Mouse (Mus musculus) urinary bladder, postnatal 25 days (tissue): ENCODE results near the gene Gm12184.
"Not testable (repeated sequence)": the region's sequence is repeated elsewhere in the genome, so short reads cannot be mapped to it uniquely, and the experiment has no call there.

ENCODE experiments used
- DNase-seq: peaks from one replicate; pipeline ENCODE4 v3.0.0; 2022; ENCODE audit warnings: low spot score

The Gm12184 gene

DNA sequence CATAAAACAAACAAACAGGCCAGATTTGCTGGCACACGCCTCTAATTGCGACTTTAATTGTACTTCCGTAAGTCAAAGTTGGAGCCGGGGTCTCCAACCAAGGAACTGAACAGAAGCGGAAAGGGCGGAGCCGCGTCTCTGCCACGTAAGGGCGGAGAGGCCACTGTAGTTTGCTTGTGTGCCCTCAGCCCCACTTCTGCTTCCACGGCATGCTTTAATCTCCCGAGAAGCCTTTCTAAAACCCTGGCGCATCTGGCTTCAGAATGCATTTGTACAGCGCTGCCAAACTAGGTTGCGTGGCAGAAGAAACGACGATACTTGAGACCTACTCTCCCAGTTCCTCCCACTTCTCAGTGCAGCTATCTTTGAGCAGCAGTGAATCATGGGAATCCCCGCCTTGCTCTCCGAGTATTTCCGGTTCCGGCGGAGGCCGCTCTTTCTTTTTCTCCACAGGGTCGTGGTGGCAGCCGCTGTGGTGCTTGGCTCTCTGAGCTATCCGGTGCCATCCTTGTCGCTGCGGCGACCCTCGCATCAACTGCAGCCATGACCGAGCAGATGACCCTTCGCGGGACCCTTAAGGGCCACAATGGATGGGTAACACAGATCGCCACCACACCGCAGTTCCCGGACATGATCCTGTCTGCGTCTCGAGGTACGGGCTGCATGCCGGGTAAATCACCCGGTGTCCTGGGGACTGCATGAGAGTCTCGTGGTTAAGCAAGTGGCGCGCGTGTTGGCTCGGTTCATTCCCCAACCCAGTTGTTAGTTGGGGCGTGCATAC lies 26.3 kb downstream of the Gm12184 start, which contains the start of gene Rack1:
Gene Rack1 (plus strand): TSS at position 412 of the 781 bp plus-strand sequence.
- DNase-seq = peak; percentile 88

DNA sequence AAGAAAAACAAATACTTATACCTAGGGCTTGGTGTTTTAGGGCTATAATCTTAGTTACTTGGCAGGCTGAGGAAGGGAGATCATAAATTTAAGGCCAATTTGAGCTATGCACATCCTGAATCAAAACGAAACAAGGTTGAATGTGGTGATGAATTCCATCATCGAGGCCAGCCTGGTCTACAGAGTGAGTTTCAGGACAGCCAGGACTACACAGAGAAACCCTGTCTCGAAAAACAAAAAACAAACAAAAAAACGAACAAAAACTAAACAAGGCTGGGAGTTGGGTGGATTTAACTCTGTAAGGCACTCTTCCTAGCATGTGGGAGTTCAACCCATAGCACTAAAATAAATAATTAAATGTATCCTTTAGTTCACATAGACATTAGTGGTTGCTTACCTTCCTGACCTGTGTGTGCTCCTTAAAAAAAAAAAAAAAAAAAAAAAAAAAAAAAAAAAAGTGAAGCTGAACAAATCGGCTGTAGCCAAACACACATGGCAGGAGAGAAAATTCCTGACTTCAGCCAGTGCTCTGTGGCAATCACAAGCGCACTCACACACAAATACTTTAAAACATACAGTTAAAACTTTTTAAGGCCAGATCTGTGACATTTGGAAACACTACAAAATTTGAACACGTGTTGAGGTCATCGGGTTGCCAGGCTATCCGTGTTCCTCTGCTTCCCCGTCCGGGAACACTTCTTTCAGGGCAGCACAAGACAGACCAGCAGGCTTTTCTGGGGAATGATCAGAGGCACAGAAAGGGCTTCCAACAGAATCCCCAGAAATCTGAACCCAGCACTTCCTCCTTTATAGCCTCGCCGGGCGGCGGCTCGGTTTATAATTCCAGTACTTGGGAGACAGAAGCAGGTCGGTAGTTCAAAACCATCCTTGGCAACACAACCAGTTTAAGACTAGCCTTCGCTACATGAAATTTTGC lies 27.2 kb downstream of the Gm12184 start:
- DNase-seq = no peak

DNA sequence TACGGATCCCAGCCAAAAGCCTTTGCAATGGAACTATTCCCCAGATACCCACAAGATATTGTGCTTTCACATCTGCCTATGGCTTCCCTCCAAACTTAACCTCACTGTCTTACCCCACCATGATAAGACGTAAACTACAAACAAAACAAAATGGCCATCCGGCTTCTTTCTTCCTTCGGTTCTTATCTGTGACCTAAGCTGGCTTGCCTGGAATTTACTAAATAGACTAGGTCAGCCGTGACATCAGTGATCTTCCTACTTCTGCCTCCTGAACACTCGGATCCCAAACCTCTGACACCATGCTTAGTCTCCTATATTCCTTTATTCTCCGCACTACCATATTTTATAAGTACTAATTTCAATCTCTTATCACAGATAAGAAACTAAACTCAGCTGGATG lies 28.1 kb downstream of the Gm12184 start:
- DNase-seq = no peak

DNA sequence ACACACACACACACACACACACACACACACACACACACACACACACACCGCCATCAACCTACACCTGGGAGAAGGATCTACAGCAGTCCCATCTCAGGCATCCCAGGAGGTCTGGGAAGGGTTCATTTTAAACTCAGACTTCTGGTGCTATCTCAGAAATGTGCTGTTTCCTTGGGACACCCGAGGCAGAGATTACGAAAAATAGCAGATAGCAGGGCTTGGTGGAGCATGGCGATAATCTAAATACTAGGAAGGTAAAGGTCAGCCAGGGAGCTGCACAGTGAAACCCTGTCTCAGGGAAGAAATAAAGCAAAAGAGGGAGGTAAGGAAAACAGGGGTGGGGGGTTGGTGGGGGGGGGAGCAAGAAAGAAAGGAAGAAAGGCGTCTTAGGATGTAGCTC lies 29.2 kb downstream of the Gm12184 start:
- DNase-seq = no peak

DNA sequence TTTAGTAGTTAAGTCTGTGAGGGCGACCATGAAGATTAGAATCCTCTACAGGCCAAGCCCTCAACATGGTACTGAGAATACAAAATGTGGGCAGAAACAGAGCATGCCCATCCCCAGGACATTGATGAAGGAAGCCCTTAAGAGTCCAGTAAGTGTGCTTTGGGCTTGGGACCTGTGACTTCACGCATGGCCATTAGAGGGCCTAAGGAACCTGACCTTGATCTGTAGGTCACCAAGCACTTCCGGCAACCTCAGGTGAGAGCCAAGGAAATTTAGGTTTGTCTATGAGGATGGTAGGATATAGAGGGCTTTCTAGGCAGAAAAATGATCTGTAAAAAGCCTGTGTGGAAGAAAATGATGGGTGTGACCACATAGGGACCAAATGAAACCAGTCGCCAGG lies 30.2 kb downstream of the Gm12184 start:
- DNase-seq = no peak

DNA sequence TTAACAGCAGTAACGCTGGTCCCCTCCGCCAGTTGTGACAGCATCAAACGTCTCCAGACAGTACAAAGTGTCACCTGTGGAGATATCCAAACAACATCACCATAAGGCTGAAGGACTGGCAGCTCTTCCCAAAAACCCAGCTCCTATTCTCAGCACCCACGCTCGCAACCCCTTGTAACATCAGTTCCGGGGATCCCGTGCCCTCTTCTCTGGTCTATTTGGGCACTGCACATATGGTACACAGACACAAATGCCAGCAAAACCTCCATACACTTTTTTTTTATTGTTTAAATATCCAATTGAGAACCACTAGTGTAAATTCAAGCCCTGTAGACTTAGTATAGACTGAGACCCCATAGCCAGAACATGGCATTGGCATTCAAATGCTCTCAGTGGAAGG lies 31.2 kb downstream of the Gm12184 start:
- DNase-seq = no peak

DNA sequence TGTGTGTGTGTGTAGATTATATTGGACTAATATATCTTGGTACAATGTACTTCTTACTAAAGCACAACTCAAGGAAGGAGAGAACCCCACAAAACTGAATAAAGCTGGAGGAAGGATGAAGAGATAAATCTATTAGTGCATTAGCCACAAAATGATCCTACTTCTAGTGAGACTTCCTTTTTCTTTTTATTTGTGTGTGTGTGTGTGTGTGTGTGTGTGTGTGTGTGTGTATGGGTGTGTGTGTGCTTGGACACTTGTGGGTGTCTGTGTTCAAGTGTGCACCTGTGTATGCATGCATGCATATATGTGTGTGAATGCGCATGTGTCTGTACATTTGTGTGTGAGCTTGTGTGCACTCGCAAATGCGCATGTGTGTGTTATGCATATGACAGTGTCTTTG lies 33.3 kb downstream of the Gm12184 start:
- no peak for DNase-seq

DNA sequence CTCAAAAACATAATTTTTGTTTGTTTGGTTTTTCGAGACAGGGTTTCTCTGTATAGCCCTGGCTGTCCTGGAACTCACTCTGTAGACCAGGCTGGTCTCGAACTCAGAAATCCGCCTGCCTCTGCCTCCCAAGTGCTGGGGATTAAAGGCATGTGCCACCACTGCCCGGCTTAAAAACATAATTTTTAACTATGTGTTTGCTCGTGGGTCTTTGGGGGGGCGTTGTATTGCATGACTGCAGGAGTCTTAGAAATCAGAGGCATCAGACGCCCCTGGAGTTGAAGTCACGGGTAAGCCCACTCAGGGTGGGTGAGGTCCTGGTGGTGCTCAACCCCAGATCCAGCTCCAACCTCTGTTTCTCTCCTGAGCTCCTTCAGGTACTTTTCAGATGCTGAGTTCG lies 34.6 kb downstream of the Gm12184 start:
- DNase-seq = not testable (repeated sequence)

DNA sequence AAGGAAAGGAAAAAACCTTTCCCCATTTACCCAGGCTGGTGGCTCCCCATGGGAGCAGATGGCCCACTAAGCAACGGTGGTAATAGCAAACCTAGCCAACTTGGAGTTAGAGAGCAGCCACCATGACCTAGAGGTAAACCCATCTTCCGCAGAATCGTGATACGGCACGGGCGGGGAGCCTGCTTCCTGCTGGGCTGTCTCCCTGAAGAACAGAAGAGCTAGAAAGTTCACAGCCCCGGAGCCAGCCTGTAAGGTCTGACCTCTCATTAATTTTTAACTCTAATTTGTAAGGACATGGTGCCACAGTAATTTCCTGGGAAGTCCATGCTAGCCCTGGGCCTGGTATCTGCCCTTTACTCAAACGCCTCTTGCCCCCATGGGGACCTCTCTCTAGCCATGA lies 35.5 kb downstream of the Gm12184 start:
- DNase-seq = no peak

DNA sequence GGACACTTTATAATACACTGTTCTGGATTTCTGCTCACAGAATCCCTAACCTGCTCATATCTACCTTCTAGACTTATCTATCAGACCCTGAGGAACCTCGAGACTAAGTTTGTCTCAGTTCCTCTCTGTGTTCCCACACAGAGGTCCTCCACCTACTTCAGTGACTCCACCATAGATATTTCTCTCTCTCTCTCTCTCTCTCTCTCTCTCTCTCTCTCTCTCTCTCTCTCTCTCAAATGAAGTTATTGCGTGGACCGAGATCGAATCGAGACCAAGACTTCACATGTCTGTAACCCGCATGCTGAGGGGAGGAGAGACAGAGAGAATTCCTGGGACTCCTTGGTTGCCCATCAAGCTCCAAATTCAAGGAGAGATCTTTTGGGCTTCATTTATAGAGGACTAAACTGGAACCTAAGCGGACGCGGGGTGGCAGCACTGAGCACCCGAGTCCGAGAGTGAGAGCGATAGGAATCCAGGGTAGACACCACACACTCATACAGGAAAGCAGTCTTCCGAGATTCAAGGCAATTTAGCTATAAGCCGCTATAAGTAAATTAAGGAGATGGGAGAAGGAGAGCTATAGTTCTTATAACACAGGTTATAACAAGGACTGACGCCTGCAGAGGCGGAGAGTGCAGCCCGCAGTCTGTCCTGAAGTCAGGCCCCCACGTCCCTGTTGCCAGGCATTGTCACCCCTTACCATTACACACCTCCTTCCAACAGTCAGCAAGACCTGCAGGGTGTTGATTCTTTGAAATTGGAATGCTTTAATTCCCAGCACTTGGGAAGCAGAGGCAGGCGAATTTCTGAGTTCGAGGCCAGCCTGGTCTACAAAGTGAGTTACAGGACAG lies 36.3 kb downstream of the Gm12184 start:
- DNase-seq = peak; percentile 84

DNA sequence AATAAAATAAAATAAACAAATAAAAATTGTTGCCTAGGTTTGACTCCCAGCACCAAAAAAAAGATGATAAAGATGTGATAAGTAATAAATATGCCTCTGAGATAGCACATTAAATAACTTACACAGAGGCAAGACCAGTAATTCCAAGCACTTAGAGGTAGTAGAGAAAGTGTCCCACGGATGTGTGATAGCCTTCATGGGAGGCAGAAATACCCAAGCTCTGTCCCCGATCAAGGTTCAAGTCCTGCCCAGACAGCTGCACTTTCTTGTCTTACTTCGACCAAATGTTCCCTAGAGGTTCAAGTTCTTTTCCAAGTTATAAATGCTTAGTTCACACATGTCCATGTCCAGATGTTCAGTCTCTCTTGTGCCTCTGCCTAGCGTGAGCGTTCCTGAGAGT lies 37.2 kb downstream of the Gm12184 start:
- DNase-seq = no peak

DNA sequence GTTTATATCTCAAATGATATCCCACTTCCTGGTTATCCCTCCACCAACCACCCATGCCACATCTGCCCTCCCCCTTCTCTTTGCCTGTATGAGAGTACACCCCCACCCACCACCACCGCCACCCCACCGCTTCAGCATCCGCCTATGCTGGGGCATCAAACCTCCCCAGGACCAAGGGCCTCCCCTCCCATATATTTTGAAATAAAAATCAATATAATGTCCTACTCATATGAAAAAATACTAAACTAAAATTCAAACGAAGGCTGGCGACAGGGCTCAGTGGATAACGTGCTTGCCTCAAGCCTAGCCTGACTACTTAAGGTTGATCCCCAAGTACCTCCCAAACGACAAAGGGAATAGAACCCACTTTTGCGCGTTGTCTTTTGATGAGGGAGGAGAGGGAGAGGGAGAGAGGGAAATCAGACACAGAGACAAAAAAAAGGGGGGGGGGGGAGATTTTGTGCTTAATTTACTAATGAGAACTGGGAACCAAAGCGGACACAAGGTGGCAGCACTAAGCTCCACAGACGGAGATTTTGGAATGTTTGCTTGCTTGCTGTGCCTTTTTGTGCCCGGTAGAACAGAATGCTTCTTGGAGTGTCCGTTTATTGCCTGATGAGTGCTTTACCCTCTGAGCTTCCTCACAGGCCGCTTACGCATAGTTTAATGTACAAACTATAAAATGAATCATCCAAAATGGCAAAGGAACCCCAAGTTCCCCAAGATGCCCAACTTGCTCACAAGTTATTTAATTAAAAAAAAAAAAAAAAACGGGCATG lies 38.0 kb downstream of the Gm12184 start:
- peak; percentile 67 for DNase-seq

DNA sequence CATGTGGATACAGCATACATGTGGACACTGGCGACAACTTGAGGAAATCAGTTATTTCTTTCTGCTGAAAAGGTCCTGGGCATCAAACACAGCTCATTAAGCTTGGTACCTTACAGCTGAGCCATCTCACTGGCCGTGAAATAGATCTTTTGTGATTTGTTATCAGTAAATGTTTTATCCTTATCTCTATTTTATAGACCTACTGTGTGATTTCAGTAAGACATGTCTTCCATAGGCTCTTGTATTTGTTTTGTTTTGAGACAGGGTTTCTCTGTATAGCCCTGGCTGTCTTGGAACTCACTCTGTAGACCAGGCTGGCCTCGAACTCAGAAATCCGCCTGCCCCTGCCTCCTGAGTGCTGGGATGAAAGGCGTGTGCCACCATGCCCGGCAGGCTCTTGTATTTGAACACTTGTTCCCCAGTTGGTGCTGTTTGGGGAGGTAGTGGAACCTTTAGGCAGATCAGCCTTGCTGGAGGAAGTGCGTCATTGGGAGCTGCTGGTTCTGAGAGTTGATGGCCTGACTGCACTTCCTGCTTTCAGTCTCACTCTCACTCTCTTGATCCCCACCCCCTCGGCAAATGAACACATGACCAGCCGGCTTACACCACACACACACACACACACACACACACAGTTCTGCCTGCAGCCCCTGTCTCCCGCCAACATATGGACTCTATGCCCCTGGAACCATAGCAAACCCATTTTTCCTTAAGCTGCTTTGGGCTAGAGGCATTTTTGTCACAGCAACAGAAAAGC lies 38.8 kb downstream of the Gm12184 start:
- no peak for DNase-seq

DNA sequence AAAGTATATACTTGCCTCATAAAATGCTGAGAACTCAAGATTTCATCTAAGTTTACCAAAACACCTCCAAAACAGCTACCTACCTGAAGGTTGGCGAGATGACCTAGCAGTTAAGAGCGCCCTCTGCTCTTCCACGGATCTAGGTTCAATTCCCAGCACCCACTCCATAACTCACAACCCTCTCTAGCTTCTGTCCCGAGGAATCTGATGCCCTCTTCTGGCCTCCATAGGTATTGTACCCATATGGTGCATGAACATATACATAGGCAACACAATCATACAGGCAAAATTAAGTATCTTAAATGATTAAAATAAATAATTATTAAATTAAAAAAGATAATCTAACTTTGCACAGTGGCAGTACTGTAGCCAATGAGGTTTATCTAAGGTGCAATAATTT lies 44.2 kb downstream of the Gm12184 start:
- no peak for DNase-seq

DNA sequence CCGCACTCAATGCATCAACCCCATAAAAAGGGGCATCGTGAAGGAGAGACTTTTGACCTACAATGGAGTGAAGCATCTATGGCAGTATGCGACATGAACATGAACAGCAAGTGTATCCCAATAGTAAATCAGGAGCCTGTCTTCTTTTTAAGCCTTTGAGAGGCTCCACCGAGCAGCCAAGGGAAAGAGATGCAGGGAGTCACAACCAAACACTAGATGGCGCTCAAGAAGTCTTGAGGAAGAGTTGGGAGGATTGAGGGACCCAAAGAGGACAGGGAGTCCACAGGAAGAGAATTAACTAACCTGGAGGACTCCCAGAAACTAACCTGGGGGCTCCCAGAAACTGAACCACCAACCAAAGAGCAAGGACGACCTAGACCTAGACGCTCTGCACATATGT lies 47.0 kb downstream of the Gm12184 start:
- no peak for DNase-seq

DNA sequence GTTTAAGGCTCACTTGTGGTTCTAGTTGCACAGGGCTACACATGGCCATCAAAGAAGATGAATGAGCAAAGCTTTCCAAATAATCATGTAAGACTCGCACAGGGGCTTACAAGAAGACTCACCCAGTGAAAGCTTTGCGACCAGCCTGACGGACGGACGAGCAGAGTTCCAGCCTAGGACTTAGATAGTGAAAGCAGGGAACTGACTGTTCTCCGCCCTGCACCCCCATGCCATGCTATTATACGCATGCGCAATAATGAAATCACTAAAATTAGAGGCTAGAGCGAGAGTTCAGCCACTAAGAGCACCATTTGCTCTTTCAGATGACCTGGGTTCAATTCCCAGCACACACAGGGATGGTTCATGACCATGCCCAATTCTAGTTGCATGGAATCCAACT lies 49.2 kb downstream of the Gm12184 start:
- DNase-seq = no peak

DNA sequence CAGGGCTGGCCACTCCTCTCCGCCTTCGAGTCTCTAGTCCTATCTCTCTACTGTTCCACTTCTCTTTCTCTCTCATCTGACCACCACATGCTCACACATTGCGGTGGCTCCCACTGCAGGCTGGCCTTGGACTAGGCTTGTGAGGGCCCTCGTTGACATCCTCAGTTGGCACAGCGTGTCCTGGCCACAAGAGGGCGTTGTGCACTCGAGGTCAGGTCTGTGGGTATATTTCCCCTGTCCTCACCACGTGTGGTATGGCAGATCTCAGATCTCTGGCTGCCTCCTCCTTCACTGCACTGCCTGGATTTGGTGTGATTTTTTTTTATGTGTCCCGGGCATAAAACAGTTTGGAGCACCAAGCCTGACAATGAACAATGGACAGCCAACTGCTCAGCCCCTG lies 49.8 kb downstream of the Gm12184 start:
- no peak for DNase-seq

DNA sequence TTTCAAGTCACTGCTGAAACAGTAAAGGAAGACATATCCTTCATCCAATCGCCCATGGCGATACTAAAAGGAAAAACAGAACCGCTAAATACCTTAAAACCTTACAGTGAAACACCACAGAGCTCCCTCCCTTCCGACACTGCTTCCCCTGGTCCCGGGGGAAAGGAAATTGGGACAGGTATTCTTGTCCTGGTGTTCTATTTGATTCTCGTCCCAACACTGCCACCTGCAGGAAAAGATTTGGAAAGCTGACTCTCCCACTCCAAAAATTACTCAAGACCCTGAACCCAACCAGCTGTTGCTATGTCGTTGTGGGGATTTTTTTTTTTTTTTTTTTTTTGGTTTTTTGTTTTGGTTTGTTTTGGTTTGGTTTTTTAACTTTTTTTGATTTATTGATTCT lies 51.0 kb downstream of the Gm12184 start:
- peak; percentile 29 for DNase-seq
